Mouse (Mus musculus): ENCODE data around the gene Anapc11.
A peak's percentile ranks its signal among the peaks of the same experiment; 100 is the strongest.
"Not testable (repeated sequence)": the region's sequence is repeated elsewhere in the genome, so short reads cannot be mapped to it uniquely, and the experiment has no call there.

Gene Anapc11

DNA sequence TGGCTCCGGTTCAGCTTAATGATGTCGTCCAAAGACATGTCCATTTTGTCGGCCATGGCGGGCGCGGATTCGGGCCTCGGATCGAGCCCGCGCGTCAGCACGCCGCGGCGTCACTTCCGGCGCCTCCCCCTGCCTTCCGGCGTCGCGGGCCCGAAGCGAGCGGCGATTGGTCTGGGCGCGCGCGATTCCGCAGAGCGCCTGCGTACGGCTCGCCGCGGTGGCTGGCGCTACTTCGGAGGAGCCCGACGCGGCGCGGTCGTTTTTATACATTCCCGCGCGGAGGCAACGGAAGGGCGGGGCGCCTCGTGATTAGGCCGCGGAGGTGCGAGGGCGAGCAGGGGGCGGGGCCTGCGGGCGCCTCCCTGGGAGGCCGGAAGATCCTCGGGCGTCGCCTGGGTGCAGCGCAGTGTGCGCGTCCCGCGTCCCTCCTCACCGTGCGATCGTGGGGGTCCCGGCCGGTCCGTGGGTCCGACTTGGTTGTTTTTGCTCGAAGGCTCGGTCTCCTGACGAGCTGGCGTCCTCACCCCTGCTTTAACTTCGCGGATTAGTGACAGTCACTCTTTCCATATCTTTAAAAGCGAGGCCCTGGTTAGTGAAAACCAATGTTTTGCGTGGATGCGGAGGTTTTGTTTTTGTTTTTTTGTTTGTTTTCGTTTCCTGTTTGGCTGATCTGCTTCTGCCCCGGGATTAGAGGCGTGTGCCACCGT is at the start of gene Anapc11, which contains the start of gene Alyref:
TSS of gene Anapc11 (plus strand) at position 139 of the 707 bp plus-strand sequence.
TSS of gene Alyref (minus strand) at position 83 of the 707 bp plus-strand sequence.
- DNase-seq: peak; percentile 91

- no peak for DNase-seq
Observed at GRCm38 (mm10) chr11:120548786-120549167, 49.4 kb upstream of the Anapc11 start.

DNA sequence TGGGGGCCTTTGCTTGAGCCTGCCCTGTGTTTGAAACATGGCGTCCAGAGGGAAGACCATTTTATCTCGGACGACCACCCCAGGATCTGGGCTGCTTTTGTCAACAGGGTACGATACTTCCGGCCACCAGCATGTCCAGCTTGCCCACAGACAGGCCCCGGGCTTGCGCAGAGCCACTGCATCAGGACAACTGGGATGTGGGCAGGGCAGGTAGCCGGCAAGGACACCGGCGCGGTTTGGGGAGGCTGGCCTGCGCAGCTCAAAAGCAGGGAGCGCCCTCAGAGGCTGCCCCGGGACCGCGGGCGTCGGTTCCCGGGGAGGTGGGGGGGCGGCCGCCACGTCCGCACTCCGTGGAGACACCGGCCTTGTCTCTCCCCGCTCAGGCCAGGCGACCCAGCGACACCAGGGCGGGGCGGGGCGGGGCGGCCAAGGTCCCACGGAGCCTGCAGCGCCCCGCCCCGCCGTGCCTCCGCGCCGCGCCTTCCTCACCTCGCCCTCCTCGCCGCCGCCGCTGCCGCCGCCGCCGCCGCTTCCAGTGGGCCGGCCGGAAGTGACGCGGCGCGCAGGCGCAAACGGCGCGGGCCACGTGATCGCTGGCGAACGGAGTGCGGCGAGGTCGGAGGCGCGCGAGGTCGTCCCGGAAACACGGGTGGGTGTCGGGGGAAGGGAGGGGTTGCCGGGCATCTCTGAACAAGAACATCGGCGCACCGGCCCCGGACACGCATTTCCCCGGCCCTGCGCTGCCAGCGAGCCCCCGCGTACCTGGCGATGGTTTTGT is 48.9 kb upstream of the Anapc11 start, which contains the start of gene Mcrip1:
TSS of gene Mcrip1 (minus strand) at position 560 of the 778 bp plus-strand sequence.
- DNase-seq: peak; percentile 93

DNA sequence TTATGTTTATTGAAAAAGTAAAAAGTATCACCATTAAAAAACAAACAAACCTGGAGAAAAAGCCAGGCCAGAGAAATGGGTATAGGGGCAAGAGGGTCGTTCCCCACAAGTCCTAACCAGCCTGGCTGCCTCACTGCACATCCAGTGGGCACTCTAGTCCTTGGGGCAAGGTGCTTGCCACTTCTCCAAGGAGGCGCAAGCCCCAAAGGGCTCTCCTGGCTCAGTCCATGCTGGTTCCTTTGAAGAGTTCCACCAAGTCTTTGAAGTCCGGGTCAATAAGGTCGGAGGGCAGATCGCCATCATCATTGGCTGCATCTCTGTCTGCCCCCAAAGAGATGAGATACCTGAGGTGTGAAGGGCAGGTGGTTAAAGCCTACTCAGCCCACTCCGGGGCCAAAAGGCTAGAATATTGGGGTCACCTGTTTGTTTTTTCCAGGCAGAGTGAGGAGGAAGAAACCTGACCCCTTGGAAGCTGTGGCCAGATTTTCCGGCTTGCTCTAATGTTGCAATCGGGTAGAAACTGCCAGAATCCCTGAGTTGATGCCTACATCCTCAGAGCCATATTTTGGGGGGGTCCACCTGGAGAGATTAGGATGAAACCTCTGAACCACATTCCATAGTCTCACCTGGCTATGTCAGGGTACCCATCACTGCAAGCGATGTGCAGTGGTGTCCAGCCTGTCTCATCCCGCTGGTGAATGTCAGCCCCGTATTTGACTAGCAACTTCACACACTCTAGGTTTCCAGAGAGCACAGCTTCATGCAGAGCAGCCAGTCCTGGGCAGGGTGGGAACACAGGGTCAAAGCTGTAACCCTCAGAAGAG is 48.0 kb upstream of the Anapc11 start:
- peak; percentile 53 for DNase-seq

DNA sequence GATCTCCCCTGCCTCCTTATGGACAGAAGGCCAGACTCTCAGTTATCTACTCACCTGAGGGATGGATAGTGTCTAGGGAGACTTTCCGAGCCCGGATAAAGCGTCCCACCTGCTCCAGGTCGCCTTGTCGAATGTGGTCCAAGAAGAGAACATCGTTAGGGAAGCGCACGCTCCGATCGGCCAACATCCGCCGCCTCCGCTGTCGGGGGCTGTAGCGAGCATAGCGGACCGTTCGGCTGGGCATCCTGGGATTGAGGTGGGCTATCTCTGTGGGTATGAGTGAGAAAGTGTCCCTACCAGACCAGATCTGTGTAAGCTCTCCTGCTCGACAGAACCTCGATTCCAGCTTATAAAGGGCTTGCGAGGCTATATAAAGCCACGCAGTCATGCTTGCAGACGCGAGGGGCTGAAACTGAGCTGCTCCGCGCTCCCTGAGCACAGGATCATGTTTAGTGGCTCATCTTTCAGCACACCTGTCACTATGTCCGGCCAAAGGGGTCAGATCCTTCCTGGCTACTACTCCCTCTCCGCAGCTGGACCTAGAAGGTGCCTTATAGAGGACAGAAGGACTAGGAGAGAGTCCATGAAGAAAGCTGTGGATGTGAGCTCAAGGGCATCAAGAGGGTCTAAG is 47.3 kb upstream of the Anapc11 start, which contains the start of gene Ppp1r27:
TSS of gene Ppp1r27 (minus strand) at position 323 of the 631 bp plus-strand sequence.
- no peak for DNase-seq

GRCm38 (mm10) chr11:120552736-120553135 is 45.5 kb upstream of the Anapc11 start:
- DNase-seq: no peak

- DNase-seq: no peak
Observed at GRCm38 (mm10) chr11:120554834-120555233, 43.4 kb upstream of the Anapc11 start.

DNA sequence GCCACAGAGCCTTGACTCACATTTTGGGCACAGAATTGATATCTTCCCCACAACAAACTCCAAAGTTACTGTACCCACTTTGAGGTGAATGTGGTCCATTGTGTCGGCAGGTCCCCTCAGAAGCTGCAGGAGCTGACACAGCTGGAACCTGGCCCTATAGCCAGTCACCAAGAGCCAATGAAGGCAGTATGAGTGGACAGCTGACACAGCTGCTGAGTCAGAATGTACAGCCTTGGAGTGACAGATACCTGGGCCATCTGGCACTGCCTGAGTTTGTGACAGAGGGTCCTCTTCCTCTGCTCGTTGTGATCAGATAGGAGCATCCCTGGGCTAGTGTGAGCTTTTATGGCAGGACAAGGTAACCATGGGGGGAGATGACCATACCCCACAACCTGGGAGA is 43.0 kb upstream of the Anapc11 start:
- DNase-seq: no peak

GRCm38 (mm10) chr11:120558843-120559242 is 39.4 kb upstream of the Anapc11 start:
- not testable (repeated sequence) for DNase-seq

DNA sequence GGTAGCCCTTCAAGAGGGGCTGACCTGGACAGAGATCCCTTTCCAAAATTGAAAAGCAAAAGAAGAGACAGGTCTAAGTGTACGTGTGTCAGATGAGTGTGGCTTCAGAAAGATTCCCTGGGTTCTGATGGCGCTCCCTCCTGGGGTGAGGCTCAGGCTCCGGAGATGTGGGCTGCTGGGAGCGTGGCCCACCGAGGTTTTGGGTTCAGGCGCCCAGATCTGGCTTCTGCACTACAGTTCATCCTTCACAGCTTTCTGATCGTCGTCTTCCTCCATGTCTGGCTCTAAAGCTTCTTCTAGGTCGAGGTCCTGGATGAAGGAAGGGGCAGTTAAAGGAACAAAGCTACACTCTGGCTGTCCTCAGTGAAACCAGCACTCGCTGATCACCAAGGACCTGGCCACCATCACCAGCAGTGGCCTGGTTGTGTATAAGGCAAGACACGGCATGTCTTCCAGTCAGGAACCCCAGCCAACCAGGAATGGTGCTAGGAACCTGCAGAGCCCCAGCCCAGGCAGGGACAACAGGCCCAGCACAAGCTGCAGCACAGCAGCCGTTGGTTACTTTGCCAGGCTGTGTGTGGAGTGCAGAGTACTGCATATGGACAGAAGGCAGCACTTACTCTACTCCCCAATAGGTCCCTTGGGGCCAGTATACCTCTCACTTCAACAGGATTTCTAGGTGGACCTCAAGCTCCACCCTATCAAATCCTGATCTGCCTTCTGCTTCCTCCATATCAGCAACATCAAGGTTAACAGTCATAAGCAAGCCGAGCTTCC is 37.1 kb upstream of the Anapc11 start:
- DNase-seq: no peak

GRCm38 (mm10) chr11:120562949-120563348 is 35.3 kb upstream of the Anapc11 start:
- no peak for DNase-seq

GRCm38 (mm10) chr11:120565114-120565513 is 33.1 kb upstream of the Anapc11 start:
- DNase-seq: no peak

DNA sequence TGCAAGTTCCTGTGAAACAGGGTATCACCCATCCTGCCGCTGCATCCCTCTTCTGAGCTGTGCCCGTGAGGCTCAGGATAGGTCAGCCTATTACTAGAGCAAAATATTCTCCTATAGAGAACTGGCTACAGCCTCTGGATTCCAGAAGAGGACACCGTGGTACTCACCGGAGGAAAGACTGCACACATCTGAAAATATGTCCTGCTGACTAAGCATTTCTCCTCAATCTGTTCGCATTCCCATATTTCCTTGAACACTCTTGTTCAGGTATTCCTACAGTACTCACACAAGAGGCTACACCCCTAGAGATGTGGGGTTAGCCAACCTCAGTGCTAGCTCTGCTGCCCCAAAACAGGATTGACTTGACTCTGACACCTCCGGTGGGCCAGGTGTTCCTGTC is 29.9 kb upstream of the Anapc11 start:
- no peak for DNase-seq

- DNase-seq: no peak
Observed at GRCm38 (mm10) chr11:120571122-120571521, 27.1 kb upstream of the Anapc11 start.

GRCm38 (mm10) chr11:120571754-120572416 is 26.3 kb upstream of the Anapc11 start:
- no peak for DNase-seq

GRCm38 (mm10) chr11:120572417-120572751 is 25.8 kb upstream of the Anapc11 start:
- no peak for DNase-seq

- DNase-seq: peak; percentile 100
Observed at GRCm38 (mm10) chr11:120572752-120573584, 25.3 kb upstream of the Anapc11 start, which contains the start of gene P4hb. TSS of gene P4hb (minus strand) at chr11:120573253.

DNA sequence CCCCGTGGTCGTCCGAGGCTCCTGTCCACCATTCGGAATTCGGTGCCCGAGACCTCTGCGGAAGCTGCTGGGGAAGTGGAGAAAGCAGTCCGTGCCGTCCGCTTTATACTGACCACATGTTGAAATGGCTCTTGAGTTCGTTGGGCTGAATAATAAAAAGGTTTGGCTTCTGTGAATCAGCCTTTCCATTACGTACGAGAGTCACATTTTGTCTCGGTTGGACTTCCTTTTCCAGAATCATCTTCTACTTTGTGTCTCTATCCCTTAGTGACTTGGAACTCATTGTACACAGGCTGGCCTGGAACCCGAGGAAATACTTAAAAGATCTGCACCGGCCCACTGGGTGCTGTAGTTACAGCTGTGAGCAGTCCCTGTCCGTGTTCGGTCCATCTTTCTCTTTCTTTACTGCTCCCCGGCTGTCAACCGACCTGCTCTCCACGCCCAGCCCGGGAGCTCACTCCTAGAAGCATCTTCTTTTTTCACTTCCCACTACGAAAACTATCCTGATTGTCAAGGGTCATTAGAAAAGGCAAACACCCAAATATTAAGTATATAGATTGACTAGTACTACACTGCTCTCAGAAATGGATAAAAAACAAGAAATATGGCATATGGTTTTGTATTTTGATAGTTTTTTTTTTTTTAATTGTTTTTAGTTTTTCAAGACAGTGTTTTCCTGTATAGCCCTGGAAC is 24.5 kb upstream of the Anapc11 start:
- DNase-seq: no peak

GRCm38 (mm10) chr11:120574278-120574600 is 24.0 kb upstream of the Anapc11 start:
- DNase-seq: no peak

DNA sequence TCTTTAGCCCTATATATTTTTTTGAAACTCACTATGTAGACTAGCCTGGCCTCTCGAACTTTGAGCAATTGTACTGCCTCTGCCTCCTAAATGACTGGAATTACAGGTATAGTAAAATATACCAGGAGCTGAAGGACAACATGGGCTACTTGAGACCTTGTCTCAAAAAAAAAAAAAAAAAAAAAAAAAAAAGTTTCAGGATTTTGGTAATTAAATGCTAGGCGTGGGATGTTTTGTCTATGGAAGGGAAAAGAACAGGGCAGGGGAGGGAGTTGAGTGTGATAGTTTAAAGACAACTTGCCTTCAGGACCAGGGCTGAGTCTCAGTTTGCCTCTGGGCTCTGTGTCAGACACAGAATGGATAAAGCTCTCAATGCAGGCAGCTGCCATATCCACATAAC is 23.2 kb upstream of the Anapc11 start:
- DNase-seq: no peak

Data from cerebellum, adult 11-12 months (tissue).